Mouse (Mus musculus) bone marrow macrophage, adult 2 months (primary cell): ENCODE measurements at regions not wholly inside any gene's neighbourhood (a gene's known extent, or its start where the extent isn't known, plus 50 kb on each side); places are given as distances from the start of the nearest gene placed in this dataset.

Experiments used
- H3K27ac ChIP-seq: 2 replicates; pipeline ENCODE4 v1.5.1; 2012; ENCODE audit warnings: low read depth, low read length; ENCODE audit not compliant: insufficient read depth
- H3K4me1 ChIP-seq: 2 replicates; pipeline ENCODE4 v1.6.1; 2012; ENCODE audit warnings: low read length; ENCODE audit not compliant: control insufficient read depth, insufficient read depth
- H3K4me3 ChIP-seq: 2 replicates; pipeline ENCODE4 v1.5.1; 2012; ENCODE audit warnings: mild to moderate bottlenecking, low read length, moderate library complexity; ENCODE audit not compliant: insufficient read depth
- CTCF ChIP-seq: IDR thresholded peaks from 2 replicates; pipeline ENCODE4 v1.5.1; 2012; ENCODE audit warnings: low read depth, mild to moderate bottlenecking, low read length, moderate library complexity
- POLR2A ChIP-seq: IDR thresholded peaks from 2 replicates; pipeline ENCODE4 v1.6.1; 2012; ENCODE audit warnings: mild to moderate bottlenecking, low read depth, low read length, borderline replicate concordance

- H3K27ac ChIP-seq, result no peak overlapping the region
- no peak overlapping the region for H3K4me3 ChIP-seq
- TF ChIP-seq CTCF (no peak), POLR2A (no peak)
- no peaks in the 10 kb centered on the region for H3K4me1 ChIP-seq
Observed at GRCm38 (mm10) chr15:52565449-52565851, 1319.3 kb upstream of the Gm7489 start.

GRCm38 (mm10) chr15:52570256-52570655 lies 1314.5 kb upstream of the Gm7489 start:
- Histone ChIP-seq H3K27ac (no peak overlapping the region), H3K4me3 (no peak overlapping the region)
- TF ChIP-seq CTCF, result no peak
- no peak for TF ChIP-seq POLR2A

GRCm38 (mm10) chr15:52577614-52578013 lies 1307.1 kb upstream of the Gm7489 start:
- Histone ChIP-seq H3K4me1 (no peaks in the 10 kb centered on the region), H3K4me3 (no peak overlapping the region), H3K27ac (no peak overlapping the region)
- no peak for TF ChIP-seq CTCF
- TF ChIP-seq POLR2A, result no peak

More at GRCm38 (mm10) chr15:52570256-52570655, 1314.5 kb upstream of the Gm7489 start:
- H3K4me1 ChIP-seq, result no peaks in the 10 kb centered on the region

GRCm38 (mm10) chr15:52589391-52589790 lies 1295.3 kb upstream of the Gm7489 start:
- Histone ChIP-seq H3K27ac (no peak overlapping the region), H3K4me1 (no peaks in the 10 kb centered on the region), H3K4me3 (no peak overlapping the region)
- no peak for TF ChIP-seq POLR2A
- no peak for TF ChIP-seq CTCF

GRCm38 (mm10) chr15:52599511-52599910 lies 1285.2 kb upstream of the Gm7489 start:
- no peaks in the 10 kb centered on the region for H3K4me1 ChIP-seq
- no peak overlapping the region for H3K4me3 ChIP-seq
- no peak overlapping the region for H3K27ac ChIP-seq
- no peak for TF ChIP-seq CTCF
- no peak for TF ChIP-seq POLR2A

- Histone ChIP-seq H3K27ac (no peak overlapping the region), H3K4me3 (no peak overlapping the region), H3K4me1 (no peaks in the 10 kb centered on the region)
- no peak for TF ChIP-seq CTCF
- no peak for TF ChIP-seq POLR2A
Observed at GRCm38 (mm10) chr15:52599957-52600356, 1284.7 kb upstream of the Gm7489 start.

GRCm38 (mm10) chr15:52639790-52640189 lies 1244.9 kb upstream of the Gm7489 start:
- no peaks in the 10 kb centered on the region for H3K4me1 ChIP-seq
- no peak for TF ChIP-seq CTCF
- TF ChIP-seq POLR2A, result no peak
- no peak overlapping the region for H3K4me3 ChIP-seq
- H3K27ac ChIP-seq, result no peak overlapping the region

- no peaks in the 10 kb centered on the region for H3K4me1 ChIP-seq
- no peak overlapping the region for H3K27ac ChIP-seq
- no peak overlapping the region for H3K4me3 ChIP-seq
- no peak for TF ChIP-seq POLR2A
- TF ChIP-seq CTCF, result no peak
Observed at GRCm38 (mm10) chr15:52645961-52646360, 1238.7 kb upstream of the Gm7489 start.

GRCm38 (mm10) chr15:52657916-52658315 lies 1226.8 kb upstream of the Gm7489 start:
- TF ChIP-seq POLR2A, result no peak
- no peak for TF ChIP-seq CTCF
- Histone ChIP-seq H3K4me3 (no peak overlapping the region), H3K27ac (no peak overlapping the region), H3K4me1 (no peaks in the 10 kb centered on the region)
